Mouse (Mus musculus): ENCODE data around the gene Hacd3.
"Not testable (repeated sequence)": the region's sequence is repeated elsewhere in the genome, so short reads cannot be mapped to it uniquely, and the experiment has no call there.

The Hacd3 gene

DNA sequence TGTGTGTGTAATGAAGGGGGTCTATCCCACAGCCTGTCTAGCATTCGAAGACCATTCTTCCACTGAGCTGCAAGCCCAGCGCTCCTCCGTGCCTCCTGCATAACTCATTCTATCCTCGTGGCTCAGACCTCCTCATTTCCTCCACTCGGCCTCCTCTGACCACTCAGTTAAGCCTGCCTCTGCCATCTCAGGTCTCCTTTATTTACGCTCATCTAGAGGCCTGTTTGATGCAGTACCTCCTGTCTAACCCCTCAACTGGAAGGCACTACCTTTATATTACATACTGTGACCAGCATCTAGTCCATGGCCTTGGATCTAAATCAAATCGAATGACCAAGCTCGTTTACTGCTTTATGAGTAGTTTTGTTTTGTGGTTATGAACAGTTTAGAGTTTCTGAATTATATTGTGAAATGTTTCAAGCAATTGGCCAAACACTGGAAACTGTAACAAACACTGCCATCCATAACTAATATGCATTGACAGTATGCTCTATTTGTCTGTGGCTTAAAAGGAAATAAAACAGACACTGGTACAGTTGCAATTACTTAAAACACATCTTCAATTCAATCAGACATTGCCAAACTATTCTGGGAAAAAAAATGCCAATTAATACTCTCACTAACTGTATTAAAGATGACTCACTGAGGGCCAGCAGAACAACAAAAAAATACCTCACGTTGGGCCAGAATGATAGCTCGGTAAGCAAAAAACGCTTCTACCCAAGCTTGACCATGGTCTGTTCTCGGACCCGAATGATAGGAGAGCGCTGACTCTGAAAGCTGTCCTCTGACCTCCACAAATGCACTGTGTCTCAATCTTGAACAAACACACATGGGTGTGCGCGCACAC, 4.3 kb downstream of the Hacd3 start:
- DNase-seq (ENCODE audit: low spot score), result no peak

DNA sequence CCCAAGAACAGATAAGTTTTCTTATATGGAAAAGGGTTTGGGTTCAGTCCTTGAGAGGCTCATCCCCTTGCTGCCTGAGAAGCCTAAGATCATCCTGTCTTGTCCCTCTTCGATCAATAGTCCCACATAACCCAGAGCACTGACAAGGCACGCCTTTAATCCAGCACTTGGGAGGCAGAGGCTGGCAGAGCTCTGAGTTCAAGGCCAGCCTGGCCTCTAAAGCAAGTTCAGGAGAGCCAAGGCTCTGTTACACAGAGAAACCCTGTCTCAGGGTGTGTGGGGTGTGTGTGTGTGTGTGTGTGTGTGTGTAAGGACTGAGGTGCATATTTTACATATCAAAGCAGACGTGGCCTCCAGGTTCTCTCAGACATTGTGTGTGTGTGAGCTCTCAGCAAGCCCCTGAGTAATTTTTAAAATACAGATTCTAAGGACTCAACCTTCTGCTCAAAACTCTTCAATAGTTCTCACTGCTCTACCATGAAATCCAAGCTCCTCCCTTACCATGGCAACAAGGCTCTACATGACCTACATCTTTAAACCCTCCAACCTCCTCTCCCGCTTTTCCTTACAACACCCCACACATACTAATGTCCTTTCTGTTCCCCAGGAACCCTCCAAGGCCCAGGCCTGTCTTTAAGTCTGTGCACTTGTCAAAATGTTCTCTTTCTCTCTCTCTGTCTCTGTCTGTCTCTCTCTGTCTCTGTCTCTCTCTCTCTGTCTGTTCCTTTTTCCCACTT, 5.1 kb downstream of the Hacd3 start:
- no peak for DNase-seq (ENCODE audit: low spot score)

DNA sequence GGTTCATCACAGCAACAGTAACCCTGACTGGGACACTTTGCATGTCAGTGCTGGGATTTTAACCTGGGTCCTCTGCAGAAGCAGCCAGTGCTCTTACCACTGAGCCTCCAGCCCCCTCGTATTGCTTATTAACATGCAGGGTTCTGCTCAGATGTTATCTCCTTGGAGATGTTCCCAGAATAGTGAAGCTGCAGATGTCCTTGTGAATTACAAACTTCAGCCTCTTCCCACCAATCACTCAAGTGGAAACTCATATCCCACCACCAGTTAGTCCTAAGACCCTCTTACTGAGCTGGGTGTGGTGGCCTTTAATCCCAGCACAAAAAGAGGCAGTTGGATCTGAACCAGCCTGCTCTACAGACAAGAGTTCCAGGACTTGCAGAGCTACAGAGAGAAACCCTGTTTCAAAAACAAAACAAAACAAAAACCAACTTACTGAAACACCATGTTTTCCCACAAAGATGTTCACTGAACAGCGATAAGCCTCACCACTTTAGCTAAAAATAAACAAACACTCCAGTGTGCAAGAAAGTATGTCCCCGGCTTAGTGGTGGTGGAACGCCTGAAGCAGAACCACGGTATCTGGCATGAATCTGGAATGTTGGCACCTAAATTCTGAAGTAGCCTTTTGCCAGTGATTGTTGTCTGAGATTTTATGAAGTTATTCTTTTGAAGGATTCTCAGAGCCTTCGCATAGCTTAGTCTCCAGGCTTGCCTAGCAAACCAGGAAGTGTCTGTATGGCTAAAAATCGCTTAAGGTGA, 5.9 kb downstream of the Hacd3 start:
- no peak for DNase-seq (ENCODE audit: low spot score)

DNA sequence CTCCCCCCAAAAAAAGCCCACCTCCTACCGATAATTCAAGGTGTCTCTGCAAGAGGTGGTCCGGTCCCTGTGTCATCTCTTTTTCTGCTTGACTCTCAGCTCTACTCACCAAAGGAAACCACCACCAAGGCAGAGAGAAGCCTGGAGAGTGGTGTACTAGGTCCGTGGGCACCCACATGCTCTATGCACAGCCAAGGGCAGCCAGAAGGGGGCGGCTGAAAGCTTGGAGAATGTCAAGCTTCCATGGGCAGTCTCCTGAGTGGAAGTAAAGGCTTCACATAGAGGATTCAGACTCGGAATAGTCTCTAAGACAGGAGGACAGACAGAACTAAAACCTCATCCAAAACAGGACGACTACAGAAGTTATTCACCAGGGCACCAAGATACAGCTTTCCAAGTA, 10.2 kb downstream of the Hacd3 start:
- DNase-seq (ENCODE audit: low spot score), result no peak

DNA sequence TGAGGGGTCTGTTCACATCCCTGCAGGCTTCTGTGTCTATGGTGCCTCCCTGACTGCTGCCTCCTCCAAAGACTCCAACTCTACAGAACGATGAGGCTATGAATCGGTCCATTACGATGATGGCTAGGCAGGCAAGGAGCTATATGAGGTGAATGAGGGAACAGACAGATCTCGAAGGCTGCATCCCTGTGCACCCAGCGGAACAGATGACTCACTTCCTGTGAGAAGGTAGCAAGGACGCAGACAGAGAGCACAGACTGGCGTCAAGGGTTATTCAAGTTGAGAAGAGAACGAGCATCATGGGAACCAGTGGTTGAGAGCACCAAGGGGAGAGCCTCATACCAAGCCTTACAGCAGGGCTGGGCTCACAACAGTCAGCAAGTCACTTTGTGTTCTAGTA, 10.9 kb downstream of the Hacd3 start:
- peak; percentile 73 for DNase-seq (ENCODE audit: low spot score)

DNA sequence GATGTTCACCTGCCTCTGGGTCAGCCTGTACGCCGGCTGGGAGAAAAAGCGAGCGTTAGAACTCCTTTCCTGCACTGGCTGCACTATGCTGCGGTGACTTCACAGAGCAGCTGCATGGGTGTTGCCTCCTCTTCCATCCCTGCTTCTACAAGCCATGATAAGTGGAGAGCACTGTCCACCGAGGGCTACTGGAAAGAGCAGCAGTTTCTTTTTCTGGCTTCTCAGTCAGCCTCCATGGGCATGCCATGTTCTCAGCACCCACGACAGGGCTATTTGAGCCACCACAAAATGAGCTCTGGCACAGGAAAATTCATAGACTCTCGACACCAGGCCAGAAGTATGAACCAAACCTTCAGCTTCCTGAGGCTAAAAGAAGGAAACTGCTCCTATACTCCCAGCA, 15.8 kb downstream of the Hacd3 start:
- no peak for DNase-seq (ENCODE audit: low spot score)

DNA sequence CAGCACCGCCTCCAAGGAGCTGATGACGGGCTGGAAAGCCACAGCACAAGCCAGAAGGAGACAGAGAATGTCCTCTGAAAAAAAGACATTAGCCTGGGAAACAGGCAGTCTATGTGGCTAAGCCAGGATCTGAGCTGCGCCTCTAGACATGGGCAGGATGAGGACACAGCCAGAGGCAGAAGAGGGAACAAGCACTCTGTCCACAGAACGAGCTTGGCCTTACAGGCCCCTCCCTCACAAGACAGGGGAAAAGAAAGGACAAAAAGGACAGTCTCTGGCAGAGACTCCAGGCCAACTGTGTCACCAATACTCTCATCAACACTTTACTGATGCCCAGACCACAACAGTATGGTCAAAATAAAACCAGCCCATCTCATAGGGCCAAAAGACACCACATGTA, 20.0 kb downstream of the Hacd3 start:
- no peak for DNase-seq (ENCODE audit: low spot score)

DNA sequence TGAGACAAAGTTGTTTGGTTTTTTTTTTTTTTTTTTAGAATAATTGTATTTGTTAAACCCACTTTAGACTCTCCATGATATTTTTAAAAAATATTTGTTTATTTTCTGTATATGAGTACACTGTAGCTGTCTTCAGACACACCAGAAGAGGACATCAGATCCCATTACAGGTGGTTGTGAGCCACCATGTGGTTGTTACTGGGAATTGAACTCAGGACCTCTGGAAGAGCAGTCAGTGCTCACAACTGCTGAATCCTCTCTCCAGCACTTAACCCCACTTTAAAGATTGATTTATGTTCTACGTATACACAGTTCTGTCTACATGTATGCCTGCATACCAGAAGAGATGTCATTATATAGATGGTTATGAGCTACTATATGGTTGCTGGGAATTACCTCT, 26.0 kb downstream of the Hacd3 start:
- not testable (repeated sequence) for DNase-seq (ENCODE audit: low spot score)

DNA sequence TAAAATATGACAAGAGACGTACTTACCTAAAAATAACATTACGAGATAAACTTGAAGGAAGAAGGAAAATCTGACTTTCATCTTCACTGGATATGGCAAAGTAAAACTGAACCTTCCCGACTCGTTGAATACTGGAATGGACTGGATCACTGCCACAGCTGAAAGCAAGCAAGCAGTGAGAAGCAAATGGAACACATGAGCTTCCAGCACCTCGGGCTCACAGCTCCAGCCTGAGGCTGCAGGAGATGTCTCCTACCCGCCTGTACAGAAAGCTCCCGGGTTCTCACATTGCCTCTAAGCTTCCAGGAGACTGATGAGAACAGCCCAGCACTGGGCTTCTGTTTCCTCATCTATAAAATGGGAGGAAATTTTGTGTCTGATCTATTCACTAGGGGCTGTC, 31.2 kb downstream of the Hacd3 start:
- DNase-seq (ENCODE audit: low spot score), result no peak

DNA sequence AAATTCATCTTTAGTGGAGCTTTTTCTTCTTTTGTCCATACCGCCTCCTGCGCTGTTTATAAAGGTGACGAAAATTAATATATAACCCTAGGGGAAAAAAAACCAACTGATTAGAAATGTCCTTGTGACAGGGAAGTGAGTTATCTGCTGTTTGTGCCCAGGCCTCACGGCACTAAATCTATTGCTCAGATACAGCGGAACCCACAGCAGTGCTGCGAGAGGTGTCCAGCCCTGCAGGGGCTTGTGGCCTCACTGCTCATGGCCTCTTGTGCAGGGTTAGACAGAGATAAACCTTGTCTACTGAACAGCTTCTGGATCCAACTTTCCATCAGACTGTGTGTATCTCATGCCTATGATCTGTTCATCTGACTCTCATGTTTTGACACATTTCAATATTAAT, 33.0 kb downstream of the Hacd3 start:
- DNase-seq (ENCODE audit: low spot score), result no peak

DNA sequence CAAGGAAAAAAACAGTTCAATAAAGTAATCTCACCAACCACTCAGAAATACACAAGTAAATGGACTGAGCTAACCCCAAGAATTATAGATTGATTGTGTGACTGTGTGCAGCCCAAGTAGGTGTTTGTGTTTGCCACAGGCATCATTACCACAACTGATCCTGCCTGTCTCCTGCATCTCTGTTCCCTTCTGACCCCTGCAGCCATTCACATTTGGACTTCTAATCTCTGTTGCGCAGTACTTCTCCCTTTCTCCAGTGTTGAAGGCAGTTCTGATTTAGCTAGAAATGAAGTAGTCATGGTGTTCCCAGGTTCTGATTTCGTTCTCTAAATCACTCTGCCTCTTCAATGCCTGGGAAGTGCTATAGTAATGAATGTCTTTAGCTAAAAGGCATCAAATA, 33.8 kb downstream of the Hacd3 start:
- DNase-seq (ENCODE audit: low spot score), result no peak

DNA sequence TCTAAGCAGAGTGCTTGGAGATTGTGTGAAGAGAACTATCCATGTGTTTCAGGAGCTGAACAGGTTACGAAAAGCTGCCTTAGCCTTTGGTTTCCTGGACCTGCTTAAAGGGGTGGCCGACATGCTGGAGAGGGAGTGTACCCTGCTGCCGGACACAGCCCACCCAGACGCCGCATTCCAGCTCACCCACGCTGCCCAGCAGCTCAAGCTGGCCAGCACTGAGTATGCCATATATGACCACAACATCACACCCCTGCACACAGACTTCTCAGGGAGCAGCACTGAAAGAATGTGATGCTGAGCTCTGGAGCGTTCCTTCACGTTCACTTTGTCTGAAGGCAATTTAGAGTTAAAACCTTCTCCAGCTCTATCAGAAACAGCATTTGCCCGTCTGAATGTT, 35.7 kb downstream of the Hacd3 start:
- DNase-seq (ENCODE audit: low spot score), result no peak

DNA sequence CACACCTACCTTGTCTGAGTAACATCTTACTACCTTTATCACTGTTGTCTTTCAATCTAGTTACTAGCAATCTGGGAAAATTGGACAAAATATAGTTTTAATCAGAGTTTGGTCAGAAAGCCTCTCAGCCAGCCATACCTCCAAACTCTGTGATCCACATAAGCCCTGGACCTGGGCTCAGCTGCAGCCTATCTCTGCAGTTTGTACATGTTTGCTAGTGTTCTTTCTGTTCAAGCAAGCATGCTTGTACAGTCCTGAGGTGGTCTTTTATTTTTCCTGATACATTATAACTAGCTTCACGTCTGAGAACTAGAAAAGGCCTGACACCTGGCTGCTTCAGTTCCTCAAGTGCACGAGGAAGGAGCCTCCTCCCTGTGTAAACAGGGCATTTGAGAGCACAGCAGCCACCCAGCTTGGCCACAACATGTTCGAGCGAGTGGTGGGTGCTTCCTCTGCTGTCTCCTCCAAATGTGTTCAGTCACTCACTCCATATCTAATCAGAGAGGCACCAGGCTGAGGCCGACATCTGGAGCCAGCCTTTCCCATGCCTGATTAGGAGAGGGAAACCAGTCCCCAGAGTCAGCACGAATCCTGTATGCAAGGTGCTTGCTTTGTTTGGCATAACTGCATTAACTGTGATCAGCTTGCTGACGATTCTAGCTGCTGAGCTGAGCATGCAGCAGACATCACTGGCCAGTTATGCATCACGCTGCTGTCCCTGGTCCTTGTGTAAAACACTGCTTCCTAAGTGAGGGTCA, 36.3 kb downstream of the Hacd3 start:
- no peak for DNase-seq (ENCODE audit: low spot score)

DNA sequence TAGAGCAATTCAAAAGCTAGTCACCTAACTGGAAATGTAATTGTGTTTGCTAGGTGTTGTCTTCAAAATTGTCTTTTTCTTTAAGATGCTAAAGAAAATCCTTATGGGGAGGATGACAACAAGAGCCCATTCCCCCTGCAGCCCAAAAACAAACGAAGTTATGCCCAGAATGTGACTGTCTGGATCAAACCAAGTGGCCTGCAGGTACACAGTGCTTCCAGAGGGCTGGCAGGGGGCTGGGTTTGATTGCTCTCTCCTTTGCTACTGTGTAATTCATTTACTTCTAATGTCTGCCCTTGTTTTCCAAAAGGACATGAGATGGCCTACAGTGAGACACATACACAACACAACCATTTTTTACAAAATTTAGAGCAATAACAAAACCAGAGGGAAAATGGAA, 39.6 kb downstream of the Hacd3 start:
- DNase-seq (ENCODE audit: low spot score), result no peak

DNA sequence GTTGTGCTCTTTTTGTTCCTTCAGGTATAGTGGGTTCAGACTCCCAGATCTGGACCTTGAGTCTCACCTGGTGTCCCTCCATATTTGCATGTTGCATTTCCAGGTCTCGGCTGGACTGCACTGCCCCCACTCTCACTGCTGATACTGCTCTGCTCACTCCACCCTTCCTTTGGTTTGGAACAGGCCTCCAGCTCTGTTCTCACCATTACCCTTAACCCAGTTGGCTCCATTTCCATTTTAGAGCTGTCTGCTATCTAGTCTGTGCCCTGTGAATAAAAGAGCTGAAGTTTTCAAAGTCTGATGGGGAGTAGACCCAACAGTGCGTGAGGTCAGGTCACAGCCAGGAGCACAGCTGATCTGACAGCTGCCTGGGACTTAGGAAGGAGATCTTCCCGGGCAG, 40.9 kb downstream of the Hacd3 start:
- no peak for DNase-seq (ENCODE audit: low spot score)

DNA sequence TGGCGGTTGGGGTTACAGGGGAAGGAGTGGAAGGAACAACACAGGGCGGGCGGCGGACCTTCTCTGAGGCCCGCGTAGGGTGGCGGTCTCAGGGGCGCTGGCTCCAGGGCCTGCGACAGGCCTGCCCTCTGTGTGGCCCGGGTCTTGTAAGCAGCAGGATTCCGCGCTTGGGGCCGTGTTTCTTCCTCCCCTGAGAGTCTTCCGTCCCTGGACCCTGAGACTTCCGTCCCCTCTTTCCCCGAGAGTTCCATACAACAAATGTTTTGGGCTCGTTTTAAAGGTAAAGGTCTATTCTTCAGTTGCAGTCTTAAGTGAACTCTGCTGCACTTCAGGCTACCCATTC, 60.5 kb downstream of the Hacd3 start:
- no peak for DNase-seq (ENCODE audit: low spot score)

DNA sequence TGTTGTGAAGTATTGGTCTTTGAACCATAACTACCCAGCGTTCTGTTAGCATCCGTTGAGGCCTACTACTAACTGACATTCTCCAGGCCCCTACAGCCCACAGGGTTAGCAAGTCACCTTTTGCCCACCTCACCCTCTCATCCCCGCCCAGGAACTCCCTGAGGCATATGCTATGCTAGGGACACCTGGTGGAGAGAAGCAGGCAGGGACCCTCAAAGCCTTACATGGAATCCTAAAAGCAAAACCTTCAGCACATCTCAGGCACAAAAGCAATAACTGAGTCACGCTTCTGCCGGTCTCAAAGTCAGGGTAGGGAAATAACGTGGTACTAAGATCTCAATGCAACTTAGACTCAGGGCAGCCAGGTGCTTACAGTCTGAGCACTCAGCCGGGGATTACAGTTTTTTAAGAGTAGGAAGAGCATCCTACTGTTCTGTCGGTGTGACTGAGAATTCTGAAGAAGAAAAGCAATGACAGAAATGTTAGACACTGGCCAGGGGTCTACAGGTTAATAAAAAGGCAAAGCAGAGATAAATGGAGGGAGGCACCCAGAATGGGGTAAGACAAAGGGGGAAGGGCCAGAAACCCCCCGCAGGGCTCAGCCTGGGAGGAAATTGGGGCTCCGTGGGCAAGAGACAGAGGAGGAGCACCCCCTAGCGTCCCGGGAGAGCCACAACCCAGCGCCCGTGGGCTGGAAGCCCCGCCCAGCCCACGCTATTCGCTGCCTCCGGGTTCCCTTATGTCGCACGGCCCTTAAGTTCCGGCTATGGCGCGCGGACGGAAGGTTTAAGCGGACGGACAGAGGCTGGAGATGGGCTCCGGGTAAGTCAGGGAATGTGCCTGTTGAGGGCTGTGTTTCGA, 61.1 kb downstream of the Hacd3 start, which contains the start of gene Ints14:
TSS of gene Ints14 (plus strand) at position 789 of the 861 bp plus-strand sequence.
- peak; percentile 95 for DNase-seq (ENCODE audit: low spot score)

DNA sequence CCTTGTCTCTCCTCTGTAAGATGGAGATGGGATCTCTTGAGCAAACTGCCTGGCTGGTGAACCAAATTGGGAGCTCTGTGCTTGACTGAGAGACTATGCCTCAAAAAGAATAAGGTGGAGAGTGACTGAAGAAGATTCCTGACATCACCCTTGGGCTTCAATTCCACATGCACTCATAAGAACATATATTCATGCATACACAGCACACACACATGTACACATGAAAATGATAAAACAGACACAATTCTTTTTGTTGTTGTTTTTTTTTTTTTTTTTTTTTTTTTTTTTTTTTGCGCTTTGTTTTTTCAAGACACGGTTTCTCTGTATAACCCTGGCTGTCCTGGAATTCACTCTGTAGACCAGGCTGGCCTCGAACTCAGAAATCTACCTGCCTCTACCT, 64.2 kb downstream of the Hacd3 start:
- no peak for DNase-seq (ENCODE audit: low spot score)

DNA sequence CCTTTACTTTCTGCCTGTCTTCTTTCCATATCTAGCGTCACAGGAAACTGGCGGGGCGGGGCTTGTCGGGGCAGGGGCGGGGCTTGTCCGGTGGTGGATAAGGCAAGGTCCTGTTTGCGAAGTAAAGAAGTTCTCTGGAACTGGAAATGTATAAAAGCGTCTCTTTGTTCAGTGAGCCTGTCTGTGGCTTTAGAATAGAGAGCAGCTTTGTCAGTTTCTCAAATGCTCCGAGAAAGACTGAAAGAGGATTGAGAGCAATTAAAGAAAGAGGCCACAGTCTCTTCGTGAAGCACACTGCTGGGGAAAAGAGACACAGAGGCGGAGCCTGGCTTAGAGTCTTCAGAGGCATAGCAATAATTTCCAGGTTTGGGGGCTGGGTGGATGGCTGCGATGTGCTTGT, 65.2 kb downstream of the Hacd3 start:
- peak; percentile 36 for DNase-seq (ENCODE audit: low spot score)

DNA sequence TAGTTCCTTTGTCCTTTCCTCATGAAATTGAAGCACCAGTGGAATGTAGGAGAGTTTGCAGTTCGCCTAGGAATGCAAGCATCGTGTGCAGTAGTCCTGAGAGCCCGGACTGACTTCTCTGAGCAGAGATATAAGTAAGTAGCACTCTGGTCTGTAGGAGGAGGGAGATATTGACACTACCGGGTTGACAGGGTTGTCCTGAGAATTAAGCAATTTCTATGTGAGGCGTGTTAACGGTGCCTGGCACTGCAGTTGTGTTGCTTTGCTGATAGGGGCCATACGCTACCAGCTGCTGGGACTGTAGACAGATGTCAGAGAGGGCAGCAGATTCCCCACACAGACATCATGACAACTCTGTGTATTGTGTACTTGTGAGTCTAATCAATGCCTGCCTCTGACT, 68.3 kb downstream of the Hacd3 start:
- DNase-seq (ENCODE audit: low spot score), result no peak

DNA sequence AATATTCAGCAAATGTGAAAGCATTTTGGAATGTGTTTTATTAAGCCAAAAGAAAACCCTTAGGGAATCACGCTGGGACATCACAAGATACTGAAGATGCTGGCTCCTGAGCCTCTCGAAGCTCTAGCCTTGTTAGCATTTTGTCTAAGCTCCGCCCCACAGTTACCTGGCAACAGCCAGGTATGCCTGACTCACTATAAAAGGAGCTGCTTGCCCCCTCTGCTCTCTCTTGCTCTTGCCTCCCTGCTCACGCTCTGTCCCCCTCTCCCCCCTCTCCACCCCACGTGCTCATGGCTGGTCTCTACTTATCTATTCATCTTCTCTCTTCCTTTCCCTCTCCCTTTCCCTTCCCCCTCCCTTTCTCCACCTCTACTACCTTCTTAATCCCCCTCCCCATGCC, 69.4 kb downstream of the Hacd3 start:
- DNase-seq (ENCODE audit: low spot score), result no peak

All from T-cell, adult 2 months (primary cell).